In the genomic region with DNA sequence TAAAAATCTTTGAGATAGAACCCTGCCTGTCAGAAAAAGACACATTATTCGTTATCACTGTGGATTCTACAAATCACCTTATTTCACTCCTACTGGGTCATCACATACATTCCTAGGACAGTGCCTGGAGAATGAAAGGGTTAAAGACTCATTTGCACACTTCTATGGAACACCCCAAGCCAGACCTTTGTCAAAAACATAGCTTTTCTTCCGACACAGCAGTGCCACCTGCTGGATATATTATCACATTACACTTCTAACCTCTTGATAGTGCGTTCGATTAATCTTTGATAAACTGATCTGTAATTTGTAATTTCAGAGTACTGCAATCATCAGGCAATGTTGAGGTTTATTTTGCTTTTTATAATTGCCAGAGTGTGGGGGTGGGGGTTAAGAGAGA, we compare ENCODE assay signal across 8 mouse cellular contexts. TPM values are rescaled to one million over a fixed set of nuclear protein-coding genes. Genes with fewer than 3 reads are reported as not detected.
DNase-seq lines count a peak whose midpoint lies in the region; ATAC-seq and TF ChIP-seq lines count a peak whose summit lies in the region.

No protein-coding gene starts in this region.

- H3K9ac ChIP-seq in kidney, postnatal 0 days (ENCODE audit: low read depth, low read length) = no peak overlapping the region
- H3K9ac ChIP-seq in kidney, embryonic 16.5 days (replicated peaks; ENCODE audit: low read length) = no peak overlapping the region
- H3K9ac ChIP-seq in midbrain, postnatal 0 days (replicated peaks; ENCODE audit: low read length, poor library complexity, severe bottlenecking) = no peak overlapping the region

- H3K4me3 ChIP-seq in kidney, postnatal 0 days (replicated peaks; ENCODE audit: low read depth, low read length) = no peak overlapping the region
- H3K4me3 ChIP-seq in kidney, embryonic 16.5 days (ENCODE audit: low read length) = no peak overlapping the region
- no peak overlapping the region for H3K4me3 ChIP-seq in midbrain, postnatal 0 days (ENCODE audit: low read depth, low read length)

- H3K4me2 ChIP-seq in kidney, postnatal 0 days (ENCODE audit: low read length) = no peak overlapping the region
- H3K4me2 ChIP-seq in kidney, embryonic 16.5 days (replicated peaks; ENCODE audit: low read depth, low read length) = no peak overlapping the region
- H3K4me2 ChIP-seq in midbrain, postnatal 0 days (ENCODE audit: low read depth, low read length, poor library complexity, severe bottlenecking) = no peak overlapping the region

- 33% methylated on average over 4 of the region's 4 CpGs for WGBS in kidney, postnatal 0 days
- 35% methylated on average over 4 of the region's 4 CpGs for WGBS in kidney, embryonic 16.5 days
- WGBS in midbrain, postnatal 0 days = 30% methylated on average over 4 of the region's 4 CpGs

- H3K4me1 ChIP-seq in kidney, postnatal 0 days (replicated peaks; ENCODE audit: insufficient read depth, low read length) = no peaks in the 10 kb centered on the region
- no peaks in the 10 kb centered on the region for H3K4me1 ChIP-seq in kidney, embryonic 16.5 days (ENCODE audit: insufficient read depth, low read length)
- no peaks in the 10 kb centered on the region for H3K4me1 ChIP-seq in midbrain, postnatal 0 days (ENCODE audit: insufficient read depth, low read length)

- DNase-seq in kidney, postnatal 0 days (ENCODE audit: low spot score) = peak; percentile 79
- peak; percentile 41 for DNase-seq in ES-CJ7 (ENCODE audit: low read depth, low spot score)
- peak; percentile 4 for DNase-seq in c-Kit-positive CD71-negative TER-119-negative erythroid progenitor cells, embryonic 14.5 days (ENCODE audit: low read depth)
- peak; percentile 80 for DNase-seq in midbrain, postnatal 0 days (ENCODE audit: low spot score)
- no peak for DNase-seq in spleen, adult 12 weeks (ENCODE audit: low spot score)
- no peak for DNase-seq in urinary bladder, postnatal 14 days (ENCODE audit: low spot score)

- no peaks in the 10 kb centered on the region for H3K36me3 ChIP-seq in kidney, postnatal 0 days (ENCODE audit: insufficient read depth, low read length)
- no peaks in the 10 kb centered on the region for H3K36me3 ChIP-seq in kidney, embryonic 16.5 days (ENCODE audit: insufficient read depth, low read length)
- no peaks in the 10 kb centered on the region for H3K36me3 ChIP-seq in midbrain, postnatal 0 days (ENCODE audit: insufficient read depth, low read length)

- no peaks in the 10 kb centered on the region for H3K27me3 ChIP-seq in kidney, postnatal 0 days (ENCODE audit: insufficient read depth, low read length)
- H3K27me3 ChIP-seq in kidney, embryonic 16.5 days (ENCODE audit: insufficient read depth, low read length) = no peaks in the 10 kb centered on the region
- no peaks in the 10 kb centered on the region for H3K27me3 ChIP-seq in midbrain, postnatal 0 days (ENCODE audit: insufficient read depth, low read length)

- ATAC-seq in kidney, postnatal 0 days (replicated peaks; ENCODE audit: low FRiP score, low read depth) = no peak
- ATAC-seq in kidney, embryonic 16.5 days (ENCODE audit: low FRiP score, low TSS enrichment) = no peak
- ATAC-seq in granulocyte monocyte progenitor cell, adult 5-6 weeks (replicated peaks; ENCODE audit: poor library complexity, severe bottlenecking) = peak; percentile 63
- peak; percentile 74; the same call in 1 of the 2 replicates for ATAC-seq in midbrain, postnatal 0 days (ENCODE audit: low FRiP score)

- no peak overlapping the region for H3K27ac ChIP-seq in kidney, postnatal 0 days
- no peak overlapping the region for H3K27ac ChIP-seq in kidney, embryonic 16.5 days (ENCODE audit: low read length)
- no peak overlapping the region for H3K27ac ChIP-seq in midbrain, postnatal 0 days (ENCODE audit: low read depth, low read length)

- peak; percentile 82 for TF ChIP-seq CTCF in kidney, postnatal 0 days (IDR thresholded peaks at IDR 0.05; ENCODE audit: low read depth)
- TF ChIP-seq CTCF in midbrain, postnatal 0 days (IDR thresholded peaks at IDR 0.05) = peak; percentile 94

- no peaks in the 10 kb centered on the region for H3K9me3 ChIP-seq in kidney, postnatal 0 days (replicated peaks; ENCODE audit: low read length)
- H3K9me3 ChIP-seq in kidney, embryonic 16.5 days (ENCODE audit: low read length) = no peaks in the 10 kb centered on the region
- H3K9me3 ChIP-seq in midbrain, postnatal 0 days (ENCODE audit: low read length) = no peaks in the 10 kb centered on the region

RNA-seq across cellular contexts. Expression of a gene that starts 31.8 kb away (rescaled TPM):
- polyA plus RNA-seq in kidney, postnatal 0 days (2015; fragmentation: Nextera tagmentation; extraction: Ambion mirVana) = 0.07 TPM in 1 of 2 replicates, not detected in the other
- polyA plus RNA-seq in kidney, embryonic 16.5 days (2015; fragmentation: Nextera tagmentation; extraction: Ambion mirVana) = 0.09 and 0.19 TPM in 2 replicates
- total RNA-seq in granulocyte monocyte progenitor cell, adult 5-6 weeks (2014; fragmentation: Nextera tagmentation) = not detected in 2 replicates
- not detected in 2 replicates for total RNA-seq in granulocyte monocyte progenitor cell, adult 5-6 weeks (2017)
- total RNA-seq in midbrain, postnatal 0 days (2014; rRNA removed) = 0.27 and 0.90 TPM in 2 replicates
- polyA plus RNA-seq in midbrain, postnatal 0 days (2015; fragmentation: Nextera tagmentation; extraction: Ambion mirVana) = 3.4 and 4.6 TPM in 2 replicates

Comparison
In these comparisons a context has a peak if more than half of its experiments do, and no peak if none do; other contexts are left out.
1. ATAC-seq: peak in granulocyte monocyte progenitor cell, adult 5-6 weeks (single experiment) and midbrain, postnatal 0 days (single experiment); none in kidney, postnatal 0 days (single experiment) and kidney, embryonic 16.5 days (single experiment).
2. DNase-seq: peak in kidney, postnatal 0 days (single experiment), ES-CJ7 (single experiment), c-Kit-positive CD71-negative TER-119-negative erythroid progenitor cells, embryonic 14.5 days (single experiment) and midbrain, postnatal 0 days (single experiment); none in spleen, adult 12 weeks (single experiment) and urinary bladder, postnatal 14 days (single experiment).